Mouse (Mus musculus) cerebellum, adult 2 months (tissue): ENCODE data around the gene Akap5. TPM values are rescaled to one million over a fixed set of nuclear protein-coding genes. Genes with fewer than 3 reads are reported as not detected.

Source experiments
- DNase-seq, 2 experiments: peaks; one replicate each; pipeline ENCODE4 v3.0.0; 2021
- H3K27ac ChIP-seq: fragments of 200-500 bp; 2 replicates; pipeline ENCODE4 v1.5.1; 2012; ENCODE audit warnings: low read length, control low read depth, inconsistent platforms; ENCODE audit not compliant: insufficient read depth
- H3K27me3 ChIP-seq: fragments of 200-500 bp; 2 replicates; pipeline ENCODE4 v1.6.1; 2012; ENCODE audit warnings: inconsistent platforms, mild to moderate bottlenecking, low read length, moderate library complexity; ENCODE audit not compliant: control insufficient read depth, insufficient read depth
- H3K4me1 ChIP-seq: fragments of 200-500 bp; 2 replicates; pipeline ENCODE4 v1.6.1; 2011; ENCODE audit warnings: low read length; ENCODE audit not compliant: control insufficient read depth, insufficient read depth
- H3K4me3 ChIP-seq: fragments of 200-500 bp; replicated peaks from 2 replicates; pipeline ENCODE3; 2011; ENCODE audit warnings: mild to moderate bottlenecking, low read depth, low read length, control low read depth; ENCODE audit not compliant: insufficient read depth
- CTCF ChIP-seq: fragments of 200-500 bp; IDR thresholded peaks from 2 replicates; pipeline ENCODE4 v1.5.1; 2011; ENCODE audit warnings: low read depth, mild to moderate bottlenecking, control low read depth, low read length, moderate library complexity, borderline replicate concordance; ENCODE audit not compliant: insufficient read depth
- POLR2A ChIP-seq: fragments of 200-500 bp; IDR thresholded peaks from 2 replicates; pipeline ENCODE4 v1.6.1; 2011; ENCODE audit warnings: low read length, control low read depth, borderline replicate concordance; ENCODE audit not compliant: insufficient read depth
- WGBS: fragments of 180-500 bp; shearing (Covaris S2); methylation state at CpG from one replicate; pipeline ENCODE4 v1.1.7; 2018; 5-methylcytosine and 5-hydroxymethylcytosine counted together
- polyA plus RNA-seq: library from polyadenylated mRNA; depleted of rRNA; stranded (reverse); fragments of >200 nt; gene quantifications from 2 replicates; pipeline ENCODE4 v1.2.3, GENCODE M21; 2012; rRNA removed

Akap5 gene
- polyA plus RNA-seq, 1 experiment: 4.4 TPM

GRCm38 (mm10) chr12:76380151-76380550 lies 55.5 kb downstream of the Akap5 start:
- Histone ChIP-seq H3K27me3 (no peaks in the 10 kb centered on the region), H3K4me3 (no peak overlapping the region), H3K27ac (no peak overlapping the region), H3K4me1 (no peaks in the 10 kb centered on the region)
- no peak for DNase-seq
- whole genome bisulfite sequencing: 90% methylated on average over 7 of the region's 7 CpGs
- TF ChIP-seq POLR2A (no peak), CTCF (no peak)

Other genes with a start within 250 kb of the Akap5 start
- 0.07 and 0.10 TPM in 2 replicates for gene Esr2, start 147.6 kb upstream of the Akap5 start, polyA plus RNA-seq
- not detected in 2 replicates for gene Tex21, start 78.1 kb upstream of the Akap5 start, polyA plus RNA-seq
- 44.4 and 52.6 TPM in 2 replicates for gene Mthfd1, start 69.6 kb upstream of the Akap5 start, polyA plus RNA-seq
- gene Zbtb25, start 44.7 kb downstream of the Akap5 start, polyA plus RNA-seq: 16.7 and 18.8 TPM in 2 replicates
- gene Zbtb1, start 45.4 kb downstream of the Akap5 start, polyA plus RNA-seq: 3.2 and 3.3 TPM in 2 replicates
- gene Hspa2, start 79.3 kb downstream of the Akap5 start, polyA plus RNA-seq: 20.0 and 20.6 TPM in 2 replicates
- gene Ppp1r36, start 92.6 kb downstream of the Akap5 start, polyA plus RNA-seq: 0.72 and 0.90 TPM in 2 replicates
- 30.1 and 34.4 TPM in 2 replicates for gene Plekhg3, start 206.0 kb downstream of the Akap5 start, polyA plus RNA-seq